Mouse (Mus musculus) heart, adult 2 months (tissue): Measurements from ENCODE around the gene Emc10.

Experiments used
- CTCF ChIP-seq: fragments of 200-600 bp; IDR thresholded peaks from 2 replicates; pipeline ENCODE4 v1.8.1; 2022; ENCODE audit warnings: antibody characterized with exemption, mild to moderate bottlenecking, moderate library complexity
- POLR2A ChIP-seq: fragments of 200-500 bp; IDR thresholded peaks from 2 replicates; pipeline ENCODE4 v1.6.1; 2011; ENCODE audit warnings: mild to moderate bottlenecking, low read depth, low read length, control low read depth; ENCODE audit not compliant: insufficient read depth

GRCm38 (mm10) chr7:44498922-44499321 is 2.6 kb upstream of the Emc10 start:
- no peak for TF ChIP-seq POLR2A
- TF ChIP-seq CTCF = no peak
